Mouse (Mus musculus) left cerebral cortex, postnatal 36 days (tissue): Measurements from ENCODE around the gene Helq. TPM values are rescaled to one million over a fixed set of nuclear protein-coding genes. Genes with fewer than 3 reads are reported as not detected.

Source experiments
- DNase-seq, 2 experiments: peaks; one replicate each; pipeline ENCODE4 v3.0.0; 2021 to 2022; ENCODE audit warnings: low spot score in 2 of 2, mixed read lengths in 1 of 2
- intact Hi-C: fragments of 180-260 bp; cut with DNase I; formaldehyde crosslinking; loops from one replicate; pipeline ENCODE4 v1.15.1; 2025
- total RNA-seq, 2 experiments: library from RNA; stranded (reverse); gene quantifications; 2 replicates each; pipeline ENCODE4 v1.2.3; 2021

Gene Helq
- total RNA-seq, 2 experiments from 2014 or later: 15.3 to 19.8 TPM

- intact Hi-C loops: no loop called here
- DNase-seq: no peak
These were observed 81.6 kb downstream of the Helq start for GRCm38 (mm10) chr5:100716762-100717161.

Other genes with a start within 250 kb of the Helq start
- not detected for gene Plac8, start 226.4 kb downstream of the Helq start, total RNA-seq
- gene Coq2, start 123.5 kb downstream of the Helq start, total RNA-seq: 10 to 100 TPM; 74.9 to 76.2 TPM
- gene Hpse, start 78.9 kb downstream of the Helq start, total RNA-seq: 1 to 10 TPM; 1.3 to 1.8 TPM
- gene Mrps18c, start within 50 bp of the Helq start, total RNA-seq: 10 to 100 TPM; 49.4 to 50.8 TPM
- 1 to 10 TPM; 7.1 to 7.3 TPM for gene Abraxas1, start 22.4 kb upstream of the Helq start, total RNA-seq
- gene Gpat3, start 47.1 kb upstream of the Helq start, total RNA-seq: 1 to 10 TPM; 2.6 to 4.5 TPM